8 mouse cellular contexts compared by ENCODE assay signal in the genomic region with DNA sequence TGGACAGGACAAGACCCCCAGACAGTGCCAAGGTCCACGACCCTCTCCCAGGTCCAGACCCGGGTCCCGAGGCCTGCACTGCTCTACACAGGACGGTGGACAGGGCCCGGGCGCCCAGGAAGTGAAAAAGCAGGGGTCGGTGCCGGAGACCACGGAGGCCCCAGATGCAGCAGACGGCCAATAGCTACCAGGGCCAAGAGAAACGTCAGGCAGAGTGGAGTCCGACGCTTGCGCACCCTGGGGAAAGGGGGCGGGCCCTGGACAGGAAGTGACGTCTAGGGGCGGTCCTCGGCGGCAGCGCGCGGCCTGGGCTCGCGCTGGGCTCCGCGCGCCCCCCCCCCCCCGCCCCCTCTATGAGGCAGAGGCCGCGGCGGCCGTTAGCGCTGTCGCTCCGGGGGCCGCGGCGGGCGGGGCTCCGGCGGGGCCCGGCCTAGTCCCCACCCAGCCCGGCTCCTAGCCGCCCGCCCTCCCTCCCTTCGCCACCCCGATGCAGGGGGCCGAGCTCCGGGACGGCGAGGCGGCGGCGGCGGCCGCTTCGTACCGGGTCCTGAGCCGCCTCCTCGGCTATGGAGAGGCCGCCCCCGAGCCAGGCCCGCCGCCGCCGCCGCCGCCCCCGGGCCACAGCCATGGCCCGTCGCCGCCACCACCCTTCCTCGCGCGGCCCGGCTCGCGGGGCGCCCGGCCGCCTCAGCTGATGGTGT. TPM values are rescaled to one million over a fixed set of nuclear protein-coding genes. Genes with fewer than 3 reads are reported as not detected.
DNase-seq lines count a peak whose midpoint lies in the region; ATAC-seq and TF ChIP-seq lines count a peak whose summit lies in the region.

A gene (plus strand): TSS at position 604 of the 701 bp plus-strand sequence.

- no peak for TF ChIP-seq CTCF in G1E (IDR thresholded peaks at IDR 0.05; ENCODE audit: low read depth, low read length)
- no peak for TF ChIP-seq CTCF in forebrain, postnatal 0 days (IDR thresholded peaks at IDR 0.05; ENCODE audit: low read depth)

- H3K4me3 ChIP-seq in G1E (ENCODE audit: low read depth, low read length) = peak within 1 kb of the TSS; percentile 91
- peak within 1 kb of the TSS; percentile 96 for H3K4me3 ChIP-seq in forebrain, postnatal 0 days (ENCODE audit: low read depth, low read length)
- H3K4me3 ChIP-seq in lung, embryonic 16.5 days (ENCODE audit: low read length) = peak within 1 kb of the TSS; percentile 99

- WGBS in forebrain, postnatal 0 days = 1% methylated on average over 24 of the region's 81 CpGs
- 1% methylated on average over 21 of the region's 81 CpGs for WGBS in lung, embryonic 16.5 days

- H3K27ac ChIP-seq in forebrain, postnatal 0 days (ENCODE audit: low read depth, low read length) = peak within 1 kb of the TSS; percentile 88
- H3K27ac ChIP-seq in lung, embryonic 16.5 days (ENCODE audit: low read length) = peak within 1 kb of the TSS; percentile 87

- no peaks in the 10 kb centered on the region for H3K27me3 ChIP-seq in G1E (ENCODE audit: insufficient read depth, low read length)
- no peaks in the 10 kb centered on the region for H3K27me3 ChIP-seq in forebrain, postnatal 0 days (ENCODE audit: insufficient read depth, low read length)
- H3K27me3 ChIP-seq in lung, embryonic 16.5 days (ENCODE audit: control insufficient read depth, insufficient read depth, low read depth, low read length) = no peaks in the 10 kb centered on the region

- peak; percentile 81 for DNase-seq in G1E (ENCODE audit: low spot score)
- DNase-seq in cerebellum, adult 18-20 months = peak; percentile 95 to 96
- peak; percentile 95 for DNase-seq in forebrain, postnatal 0 days
- DNase-seq in layer of hippocampus, adult 9-10 months (ENCODE audit: low spot score) = peak; percentile 78
- DNase-seq in ovary, postnatal 10 days (ENCODE audit: low spot score) = peak; percentile 81
- DNase-seq in thymus, postnatal 10 days (ENCODE audit: low spot score in 2 of 2) = peak; percentile 86 to 96

- H3K9ac ChIP-seq in forebrain, postnatal 0 days = peak within 1 kb of the TSS; percentile 91
- H3K9ac ChIP-seq in lung, embryonic 16.5 days (ENCODE audit: low read length) = peak within 1 kb of the TSS; percentile 97

- peaks cover 12% of the 10 kb centered on the region for H3K36me3 ChIP-seq in G1E (replicated peaks)
- no peaks in the 10 kb centered on the region for H3K36me3 ChIP-seq in forebrain, postnatal 0 days (ENCODE audit: insufficient read depth)
- no peaks in the 10 kb centered on the region for H3K36me3 ChIP-seq in lung, embryonic 16.5 days (ENCODE audit: control insufficient read depth, insufficient read depth, low read length)

- no peaks in the 10 kb centered on the region for H3K9me3 ChIP-seq in G1E (replicated peaks)
- H3K9me3 ChIP-seq in forebrain, postnatal 0 days (ENCODE audit: low read length) = no peaks in the 10 kb centered on the region
- H3K9me3 ChIP-seq in lung, embryonic 16.5 days (ENCODE audit: control insufficient read depth, low read length) = no peaks in the 10 kb centered on the region

- H3K4me2 ChIP-seq in forebrain, postnatal 0 days (ENCODE audit: low read depth) = peak within 1 kb of the TSS; percentile 79
- H3K4me2 ChIP-seq in lung, embryonic 16.5 days (ENCODE audit: low read depth, low read length) = peak within 1 kb of the TSS; percentile 78

- ATAC-seq in G1E (ENCODE audit: extremely low read depth, insufficient number of reproducible peaks, low FRiP score, poor library complexity, severe bottlenecking) = peak; percentile 84
- ATAC-seq in forebrain, postnatal 0 days = peak; percentile 98
- ATAC-seq in hematopoietic stem cell, adult 5-6 weeks (replicated peaks in 1 of 2; ENCODE audit: insufficient read depth in 1 of 2, low FRiP score in 2 of 2, low TSS enrichment in 1 of 2, low read depth in 1 of 2, poor library complexity in 2 of 2, severe bottlenecking in 2 of 2) = peak; percentile 89 to 96
- ATAC-seq in lung, embryonic 16.5 days (ENCODE audit: low read depth) = peak; percentile 97

- peaks cover 33% of the 10 kb centered on the region for H3K4me1 ChIP-seq in G1E (ENCODE audit: insufficient read depth, low read depth, low read length)
- peaks cover 20% of the 10 kb centered on the region for H3K4me1 ChIP-seq in forebrain, postnatal 0 days (ENCODE audit: insufficient read depth)
- H3K4me1 ChIP-seq in lung, embryonic 16.5 days (replicated peaks; ENCODE audit: control insufficient read depth, insufficient read depth, low read length) = peaks cover 25% of the 10 kb centered on the region

RNA-seq across cellular contexts. Expression of the gene that starts here (rescaled TPM):
- 14.9 and 49.0 TPM in 2 replicates for total RNA-seq in G1E (2014; fragmentation: Nextera tagmentation)
- 11.3 and 15.4 TPM in 2 replicates for total RNA-seq in G1E (2017)
- polyA plus RNA-seq in G1E (2012) = 5.2 and 6.0 TPM in 2 replicates
- 54.9 and 64.3 TPM in 2 replicates for total RNA-seq in forebrain, postnatal 0 days (2014; rRNA removed)
- 5.3 and 6.4 TPM in 2 replicates for polyA plus RNA-seq in forebrain, postnatal 0 days (2015; fragmentation: Nextera tagmentation; extraction: Ambion mirVana)
- 12.8 and 13.6 TPM in 2 replicates for total RNA-seq in hematopoietic stem cell, adult 5-6 weeks (2017)
- 3.2 TPM in 2 replicates for polyA plus RNA-seq in lung, embryonic 16.5 days (2015; fragmentation: Nextera tagmentation; extraction: Ambion mirVana)

Comparison
In these comparisons a context has a peak if more than half of its experiments do, and no peak if none do; other contexts are left out.
1. Peak in every context shown above with its lines: DNase-seq, ATAC-seq, H3K4me3 ChIP-seq and H3K27ac ChIP-seq.